Mouse (Mus musculus) lung, postnatal 36 days (tissue): ENCODE measurements around the gene Lsm2.
A peak's percentile ranks its signal among the peaks of the same experiment; 100 is the strongest.
"Not testable (repeated sequence)": the region's sequence is repeated elsewhere in the genome, so short reads cannot be mapped to it uniquely, and the experiment has no call there.

Experiments used
- DNase-seq: peaks from one replicate; pipeline ENCODE4 v3.0.0; 2022; ENCODE audit warnings: mixed read lengths

Gene Lsm2

DNA sequence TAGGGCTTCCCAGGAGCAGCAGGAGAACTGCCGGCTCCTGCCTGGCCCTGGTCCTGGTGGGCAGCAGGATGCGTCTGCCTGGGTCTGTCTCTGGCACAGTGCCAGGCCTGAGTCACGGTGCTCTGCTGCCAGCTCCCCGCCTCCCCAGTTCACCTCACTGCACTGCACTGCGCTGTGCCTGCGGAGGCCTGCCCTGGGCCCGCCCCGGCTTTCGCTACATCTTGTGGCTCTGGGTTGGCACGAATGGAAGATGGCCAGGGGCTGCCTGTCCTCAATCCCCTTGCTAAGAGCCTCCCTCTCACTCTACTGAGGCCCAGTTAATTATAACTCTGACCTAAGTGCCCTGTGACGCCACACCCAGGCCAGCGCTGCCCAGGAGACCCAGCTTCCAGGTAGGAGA lies 34.7 kb downstream of the Lsm2 start, which contains the start of gene Vwa7:
Gene Vwa7 (plus strand): TSS at position 204 of the 400 bp plus-strand sequence.
- no peak for DNase-seq

DNA sequence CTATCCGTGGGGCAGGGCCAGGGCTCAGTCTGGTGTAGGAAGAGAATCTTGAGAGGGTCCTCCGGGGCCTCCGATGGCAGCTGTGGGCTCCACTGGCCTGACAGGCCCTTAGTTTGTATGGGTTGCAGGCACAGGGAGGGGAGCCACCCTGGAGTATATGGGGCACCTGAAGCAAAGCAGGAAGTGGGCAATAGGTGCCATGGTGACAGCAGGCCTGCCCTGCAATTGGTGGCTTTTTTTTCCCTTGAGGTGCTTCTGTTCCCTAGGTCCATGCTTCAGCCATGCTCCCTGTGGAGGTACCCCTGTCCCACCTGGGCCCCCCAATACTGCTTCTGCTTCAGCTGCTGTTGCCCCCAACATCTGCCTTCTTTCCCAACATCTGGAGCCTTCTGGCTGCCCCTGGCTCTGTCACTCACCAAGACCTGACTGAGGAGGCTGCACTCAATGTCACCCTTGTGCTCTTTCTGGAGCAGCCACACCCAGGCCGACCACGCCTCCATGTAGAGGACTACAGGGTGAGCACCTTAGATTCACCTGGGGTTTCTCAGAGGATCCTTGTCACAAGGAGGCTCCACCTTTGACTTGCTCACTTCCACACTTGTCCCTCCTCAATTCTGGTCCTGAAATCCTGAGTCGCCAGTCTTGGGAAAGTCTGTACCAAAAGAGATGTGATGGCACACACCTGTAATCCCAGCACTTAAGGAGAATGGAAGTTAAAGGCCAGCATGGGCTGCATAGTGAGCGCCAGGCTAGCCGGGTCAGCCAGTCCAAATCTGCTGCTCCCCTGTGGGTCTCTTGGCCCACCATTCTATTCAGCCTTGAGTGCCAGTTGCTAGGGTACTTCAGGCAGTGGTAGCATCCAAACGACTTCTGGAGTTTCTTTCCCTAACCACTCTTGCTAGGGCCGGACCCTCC lies 35.4 kb downstream of the Lsm2 start:
- no peak for DNase-seq

DNA sequence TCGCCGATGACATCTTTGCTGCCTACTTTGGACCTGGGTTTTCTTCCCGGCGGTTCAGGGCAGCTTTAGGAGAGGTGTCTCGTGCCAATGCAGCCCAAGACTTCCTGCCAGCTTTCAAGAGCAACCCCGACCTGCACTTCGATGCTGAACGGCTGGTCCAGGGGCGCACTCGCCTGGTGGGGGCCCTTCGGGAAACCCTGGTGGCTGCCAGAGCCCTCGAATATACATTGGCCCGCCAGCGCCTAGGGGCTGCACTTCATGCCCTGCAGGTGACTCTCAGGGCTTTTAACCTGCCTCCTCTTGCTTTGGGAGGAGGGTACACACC lies 36.0 kb downstream of the Lsm2 start:
- no peak for DNase-seq

DNA sequence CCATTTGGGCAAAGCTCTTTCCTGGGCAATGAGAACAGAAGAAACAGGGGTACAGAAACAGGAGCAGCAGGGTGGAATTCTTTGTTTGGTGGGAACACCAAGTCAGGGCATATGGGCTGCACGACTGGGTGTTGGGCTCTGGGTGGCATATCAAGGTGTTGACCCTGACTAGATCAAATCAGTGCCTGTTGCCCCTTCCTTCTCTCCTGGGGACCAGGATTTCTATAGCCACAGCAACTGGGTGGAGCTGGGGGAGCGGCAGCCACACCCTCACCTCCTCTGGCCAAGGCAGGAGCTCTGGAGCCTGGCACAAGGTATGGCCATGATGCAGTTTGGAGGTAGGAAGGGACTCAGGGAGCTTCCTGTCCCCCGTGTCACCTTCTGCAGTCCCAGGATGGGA lies 36.5 kb downstream of the Lsm2 start:
- DNase-seq = no peak

DNA sequence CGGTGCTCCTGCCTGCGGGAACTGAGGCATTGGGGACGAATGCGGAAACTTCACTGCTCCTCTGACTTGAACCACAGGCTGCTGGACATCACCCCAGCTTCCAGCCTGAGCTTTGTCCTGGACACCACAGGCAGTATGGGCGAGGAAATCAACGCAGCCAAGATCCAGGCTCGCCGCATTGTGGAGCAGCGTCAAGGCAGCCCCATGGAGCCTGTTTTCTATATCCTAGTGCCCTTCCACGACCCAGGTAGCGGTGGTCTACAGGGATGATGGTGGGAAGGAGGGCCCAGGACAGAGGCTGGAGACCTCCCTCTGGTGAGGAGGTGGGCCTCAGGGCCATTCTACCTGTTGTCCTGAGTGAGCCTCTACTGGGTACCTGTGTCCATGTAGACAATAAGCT lies 38.2 kb downstream of the Lsm2 start:
- DNase-seq = no peak

DNA sequence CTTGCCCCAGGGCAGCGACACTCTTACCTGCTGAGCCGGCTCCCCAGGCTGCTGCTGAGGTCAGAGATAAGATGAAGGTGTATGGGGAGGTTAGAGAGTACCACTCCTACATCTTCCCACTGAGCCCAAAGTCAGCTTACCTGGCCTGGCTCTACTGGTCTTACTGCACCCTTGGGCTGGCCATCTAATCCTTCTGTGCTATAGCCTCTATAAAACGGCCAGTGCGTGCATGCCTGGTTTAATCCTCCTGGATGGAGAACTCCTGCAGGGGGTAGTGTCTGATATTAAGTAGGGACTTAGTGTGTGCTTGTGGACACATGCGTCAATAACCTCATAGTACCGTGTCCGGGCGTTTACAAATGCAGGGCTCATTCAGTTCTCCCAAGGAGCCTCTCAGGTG lies 38.9 kb downstream of the Lsm2 start:
- no peak for DNase-seq

DNA sequence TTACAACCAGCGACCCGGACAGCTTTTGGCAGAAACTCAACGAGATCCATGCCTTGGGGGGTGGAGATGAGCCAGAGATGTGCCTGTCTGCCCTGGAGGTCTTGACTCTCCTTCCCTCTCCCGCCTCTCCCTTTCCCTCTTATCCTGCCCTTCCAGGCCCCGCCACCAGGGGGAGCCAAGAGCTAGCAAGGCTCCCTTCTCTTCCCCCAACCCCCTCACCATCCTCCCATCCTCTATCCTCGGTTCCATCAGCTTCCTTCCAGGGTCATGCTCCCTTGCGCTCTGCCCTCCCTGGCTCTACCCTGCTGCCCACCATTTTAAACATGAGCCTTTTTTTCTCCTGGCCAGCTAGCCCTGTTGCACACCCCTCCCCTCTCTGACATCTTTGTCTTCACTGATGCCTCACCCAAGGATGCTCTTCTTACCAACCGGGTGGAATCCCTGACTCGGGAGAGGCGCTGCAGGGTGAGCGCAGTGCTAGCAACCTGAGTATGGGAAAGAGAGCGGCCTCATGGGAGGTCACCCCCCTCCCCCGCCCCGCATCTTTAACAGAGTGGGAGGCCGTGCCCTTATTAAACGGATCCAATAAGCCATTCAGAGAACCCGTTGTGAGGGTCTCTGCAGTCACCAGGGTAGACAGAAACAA lies 39.6 kb downstream of the Lsm2 start:
- peak; percentile 94 for DNase-seq

DNA sequence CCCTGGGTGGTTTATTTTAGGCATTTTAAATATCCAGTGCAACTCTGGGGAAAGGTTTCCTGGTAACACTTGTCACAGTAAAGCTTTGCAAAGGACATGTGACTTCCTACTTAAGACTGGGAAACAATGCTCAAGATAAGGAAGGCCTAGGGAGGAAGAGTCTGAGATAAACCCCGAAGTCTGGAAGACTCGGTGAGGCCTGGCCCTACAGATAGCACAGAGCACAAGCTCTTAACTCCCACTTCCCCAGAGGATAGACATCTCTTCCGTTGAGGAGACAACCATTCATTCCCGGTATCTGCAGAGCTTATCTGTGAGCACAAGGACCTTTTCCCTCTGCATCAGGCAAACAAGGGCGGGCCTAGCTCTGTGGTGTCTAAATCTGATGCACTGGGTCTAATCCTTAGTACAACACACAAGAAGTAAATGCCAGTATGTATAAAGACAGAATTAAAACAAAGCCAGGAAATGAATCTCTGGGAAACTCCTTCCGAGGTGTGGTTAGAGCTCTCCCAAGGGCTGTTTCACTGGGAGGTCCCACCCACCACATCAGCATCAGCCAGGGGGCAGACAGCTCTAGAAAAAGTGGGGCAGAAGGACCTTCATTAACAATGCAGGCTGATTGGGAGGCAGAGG lies 40.3 kb downstream of the Lsm2 start:
- DNase-seq = peak; percentile 79

DNA sequence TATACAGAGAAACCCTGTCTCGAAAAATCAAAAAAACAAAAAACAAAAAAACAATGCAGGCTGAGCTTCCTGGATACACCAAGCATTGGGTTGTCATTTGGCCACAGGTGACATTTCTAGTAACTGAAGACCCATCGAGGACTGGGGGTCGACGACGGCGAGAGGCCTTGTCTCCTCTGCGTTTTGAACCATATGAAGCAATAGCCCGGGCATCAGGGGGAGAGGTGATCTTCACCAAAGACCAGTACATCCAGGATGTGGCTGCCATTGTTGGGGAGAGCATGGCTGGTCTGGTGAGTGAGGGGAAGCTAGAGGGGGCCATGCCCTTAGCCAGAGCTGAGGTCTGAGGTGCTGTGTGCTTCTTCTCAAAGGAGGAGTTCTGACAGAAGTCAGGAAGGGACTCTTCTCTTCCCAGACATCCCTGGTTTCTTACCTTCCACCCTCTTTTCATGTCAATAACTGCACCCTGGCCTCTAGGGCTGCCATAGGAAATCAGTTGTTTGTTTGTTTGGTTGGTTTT lies 40.9 kb downstream of the Lsm2 start:
- DNase-seq = no peak

DNA sequence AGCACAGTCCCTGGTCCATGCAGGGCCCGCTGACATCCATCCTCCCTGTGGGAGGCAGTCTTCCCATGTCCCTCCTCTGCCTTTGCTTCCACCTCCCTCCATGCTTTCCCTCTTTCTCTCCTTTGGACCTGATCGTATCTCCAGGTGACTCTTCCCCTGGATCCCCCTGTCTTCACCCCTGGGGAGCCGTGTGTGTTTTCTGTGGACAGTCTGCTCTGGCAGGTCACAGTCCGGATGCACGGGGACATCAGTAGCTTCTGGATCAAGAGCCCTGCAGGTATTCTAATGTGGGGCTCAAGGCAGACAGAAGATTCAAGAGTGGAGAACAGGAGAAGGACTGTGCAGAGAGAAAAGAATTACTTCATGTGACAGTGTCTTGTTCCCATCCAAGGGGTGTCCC lies 41.6 kb downstream of the Lsm2 start:
- no peak for DNase-seq

DNA sequence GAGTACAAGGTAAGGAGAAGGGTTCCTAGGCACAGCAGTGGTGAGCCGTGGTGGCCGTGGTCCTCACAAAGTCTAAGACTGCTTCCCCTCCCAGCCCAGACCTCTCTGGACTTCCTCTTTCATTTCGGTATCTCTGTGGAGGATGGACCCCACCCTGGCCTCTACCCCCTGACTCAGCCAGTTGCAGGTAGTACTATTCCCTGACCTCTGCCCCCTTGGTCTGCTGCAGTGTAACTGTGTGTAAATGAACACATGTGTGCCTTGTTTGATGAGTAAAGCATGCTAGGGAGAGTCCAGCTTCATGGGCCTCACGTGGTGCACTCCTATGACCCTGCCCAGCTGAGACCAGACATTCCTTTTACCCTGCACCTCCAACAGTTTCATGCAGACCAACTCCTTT lies 42.1 kb downstream of the Lsm2 start:
- DNase-seq = no peak

DNA sequence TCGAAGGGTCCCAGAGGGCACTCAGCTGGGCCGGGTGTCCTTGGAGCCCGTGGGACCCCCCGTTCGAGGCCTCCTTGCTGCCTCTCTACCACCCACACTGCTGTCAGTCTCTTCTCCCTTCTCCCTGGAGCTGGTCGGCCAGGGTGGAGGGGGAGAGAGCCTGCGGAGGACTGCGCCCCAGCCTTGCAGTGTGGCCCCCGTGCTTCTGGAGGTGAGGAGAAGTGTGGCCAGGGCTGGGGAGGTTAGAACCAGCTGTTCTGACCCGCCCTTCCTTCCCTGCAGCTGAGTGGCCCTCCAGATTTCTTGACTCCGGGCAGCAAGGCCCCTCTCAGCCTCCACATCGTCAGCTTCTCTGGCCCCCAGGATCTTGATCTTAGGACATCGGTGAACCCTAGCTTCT lies 42.6 kb downstream of the Lsm2 start:
- DNase-seq = no peak

DNA sequence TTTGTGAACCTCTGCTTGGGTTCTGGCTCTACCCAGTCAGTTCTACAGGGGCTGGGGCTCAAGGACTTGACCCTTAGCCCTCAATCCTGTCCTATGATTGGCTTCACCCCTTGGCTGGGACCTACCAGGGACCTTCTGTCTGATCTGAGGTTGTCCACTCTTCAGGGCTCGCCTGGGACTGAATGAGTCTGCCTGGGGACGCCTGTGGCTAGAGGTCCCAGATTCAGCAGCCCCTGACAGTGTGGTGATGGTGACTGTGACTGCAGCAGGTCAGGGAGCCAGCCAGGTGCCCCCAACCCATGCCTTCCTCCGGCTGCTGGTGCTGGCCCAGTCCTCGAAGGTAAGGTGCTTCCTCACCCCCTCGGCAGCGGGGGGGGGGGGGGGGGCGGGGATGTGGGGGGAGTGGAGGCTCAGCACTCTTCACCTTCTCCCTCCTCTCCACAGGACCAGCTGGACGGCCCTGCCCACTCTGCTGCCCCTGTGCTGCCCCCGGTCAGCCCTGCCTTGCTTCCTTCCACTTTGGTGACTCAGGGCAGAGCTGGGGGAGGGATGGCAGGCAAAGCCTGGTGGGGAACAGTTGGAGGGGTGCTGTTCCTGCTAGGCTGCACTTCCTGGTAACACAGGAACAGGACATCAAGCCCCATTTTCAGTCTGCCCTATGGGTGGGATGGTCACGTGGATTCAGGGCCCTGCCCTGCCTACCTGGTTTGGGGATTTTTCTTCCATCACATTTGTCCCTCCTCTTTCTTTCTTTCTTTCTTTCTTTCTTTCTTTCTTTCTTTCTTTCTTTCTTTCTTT lies 43.2 kb downstream of the Lsm2 start:
- DNase-seq = no peak

DNA sequence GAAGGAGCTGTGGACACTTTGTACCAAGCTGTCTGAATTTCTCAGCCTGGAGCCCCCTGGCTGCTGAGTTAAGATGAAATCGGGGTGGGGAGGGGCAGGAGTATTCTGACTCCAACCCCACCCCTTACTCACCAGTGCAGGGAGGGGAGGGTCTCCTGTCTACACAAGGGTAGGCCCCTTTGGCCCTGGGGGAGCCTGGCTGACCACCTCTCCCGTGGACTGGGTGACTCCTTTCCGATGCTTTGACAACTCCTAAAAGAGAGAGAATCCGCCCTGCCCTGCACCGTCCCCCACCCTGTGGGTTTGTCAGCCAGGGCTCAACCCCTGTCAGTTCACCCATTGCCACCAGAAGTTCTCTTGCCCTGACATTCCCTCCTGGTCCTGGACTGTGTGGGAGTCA lies 44.5 kb downstream of the Lsm2 start:
- no peak for DNase-seq

DNA sequence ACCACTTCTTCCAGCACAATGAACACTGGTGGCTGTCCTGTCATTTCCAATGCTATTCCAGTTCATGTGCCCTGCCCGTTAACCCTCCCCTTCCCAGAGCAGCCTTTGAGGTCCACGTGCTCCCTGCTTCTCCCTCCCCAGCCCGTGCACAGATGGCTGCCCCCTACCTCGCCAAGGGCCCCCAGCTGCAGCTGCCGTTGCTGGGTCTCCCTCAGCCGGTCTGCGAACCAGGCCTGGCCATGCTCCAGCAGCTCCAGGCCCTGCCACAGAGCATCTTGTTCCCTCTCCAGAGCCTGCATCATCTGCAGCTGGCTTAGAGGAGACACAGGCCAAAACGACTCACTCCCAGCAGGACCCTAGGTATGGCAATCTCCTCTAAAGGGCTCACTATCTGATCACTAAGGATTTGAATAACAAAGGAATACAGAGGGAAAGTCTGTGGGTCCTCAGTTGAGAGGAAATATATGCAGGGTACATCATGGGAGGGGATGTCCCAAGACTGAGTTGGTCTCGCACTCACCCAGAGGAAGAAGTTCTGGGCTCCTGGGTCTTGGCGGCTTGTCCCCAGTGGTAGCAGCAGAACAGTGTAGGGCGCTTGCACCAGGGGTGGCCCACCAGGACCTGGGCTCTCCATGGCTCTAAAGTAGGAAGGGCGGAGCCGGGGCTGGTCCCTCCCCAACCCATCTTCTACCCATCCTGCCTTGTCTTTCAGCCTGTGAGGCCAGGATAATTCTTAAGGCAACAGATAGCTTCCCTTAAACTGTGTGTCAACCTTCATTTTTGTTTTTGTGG lies 45.8 kb downstream of the Lsm2 start, which contains the start of gene Sapcd1:
Gene Sapcd1 (minus strand): TSS at position 740 of the 792 bp plus-strand sequence.
- DNase-seq = no peak

DNA sequence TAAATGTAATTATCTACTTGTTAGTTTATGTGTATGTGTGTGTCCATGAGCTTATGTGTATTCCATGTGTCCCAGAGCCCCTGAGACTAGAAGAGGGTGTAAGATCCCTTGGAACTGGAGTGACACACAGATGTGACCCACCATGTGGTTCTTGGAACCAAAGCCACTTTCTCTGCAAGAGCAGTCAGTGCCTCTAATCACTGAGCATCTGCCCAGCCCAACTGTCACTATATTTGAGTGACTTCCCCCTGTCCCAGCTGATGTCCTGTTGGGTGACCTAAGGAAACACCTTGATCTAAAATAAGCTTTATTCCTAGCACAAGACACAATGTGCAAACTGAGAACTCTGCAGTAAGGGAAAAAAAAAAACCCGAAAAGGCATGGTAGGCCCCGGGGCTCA lies 46.7 kb downstream of the Lsm2 start:
- DNase-seq = no peak

DNA sequence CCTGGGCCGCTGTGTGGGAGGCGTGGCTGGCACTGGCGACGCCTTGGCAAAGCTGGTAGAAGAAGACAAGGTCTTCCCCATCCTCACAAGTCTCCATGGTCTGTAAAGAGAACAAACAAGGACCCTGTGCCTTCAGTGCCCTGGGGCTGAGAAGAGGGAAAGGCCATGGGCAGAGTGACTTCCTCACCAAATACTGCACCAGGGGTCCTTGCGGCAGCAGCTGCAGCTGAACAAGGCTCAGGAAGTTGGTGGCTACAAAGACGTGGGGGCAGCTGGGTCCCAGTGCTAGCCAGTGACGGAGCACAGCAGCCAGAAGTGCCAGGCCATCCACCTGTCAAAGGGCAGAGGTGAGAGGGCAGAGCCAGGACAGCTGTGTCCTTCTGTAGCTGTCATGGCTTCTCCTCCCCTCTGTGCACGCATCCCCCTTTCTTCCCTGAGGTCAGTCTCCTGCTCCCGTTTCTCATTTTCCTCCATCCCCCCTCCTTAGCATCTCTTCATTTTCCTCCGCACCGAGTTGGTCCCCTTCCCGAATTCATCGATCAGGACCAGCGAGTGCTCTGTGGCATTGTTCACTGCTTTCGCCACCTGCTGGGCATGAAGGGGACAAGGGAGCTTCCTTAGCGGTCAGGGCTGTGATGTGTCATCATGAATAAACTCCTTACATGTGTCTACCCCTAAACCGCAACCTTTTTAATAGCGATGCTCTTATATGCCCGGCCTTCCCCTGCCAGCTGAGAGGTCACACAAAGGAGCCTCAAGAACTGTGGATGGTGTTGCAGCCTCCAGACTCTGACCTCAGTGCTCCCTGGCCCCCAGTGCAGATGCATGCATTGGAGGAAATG lies 48.2 kb downstream of the Lsm2 start:
- peak; percentile 49 for DNase-seq

DNA sequence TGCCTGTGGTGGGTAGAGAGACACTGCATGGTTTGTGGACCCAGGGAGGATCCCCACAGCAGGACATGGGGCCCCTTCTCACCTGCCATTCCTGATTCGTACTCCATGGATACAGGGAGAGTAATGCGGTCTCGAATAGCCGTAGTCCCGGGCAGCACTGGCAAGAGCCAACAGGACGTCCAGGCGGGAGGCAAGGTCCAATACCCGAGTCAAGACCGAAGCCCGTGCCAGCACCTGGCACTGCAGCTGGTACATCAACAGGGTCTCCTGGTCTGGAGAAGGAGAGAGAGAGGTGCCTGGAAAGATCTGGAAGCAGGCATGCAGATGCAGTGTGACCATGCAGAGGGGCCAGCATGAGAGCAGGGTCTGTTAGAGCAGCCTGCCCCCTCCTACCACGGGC lies 49.6 kb downstream of the Lsm2 start:
- DNase-seq = no peak

DNA sequence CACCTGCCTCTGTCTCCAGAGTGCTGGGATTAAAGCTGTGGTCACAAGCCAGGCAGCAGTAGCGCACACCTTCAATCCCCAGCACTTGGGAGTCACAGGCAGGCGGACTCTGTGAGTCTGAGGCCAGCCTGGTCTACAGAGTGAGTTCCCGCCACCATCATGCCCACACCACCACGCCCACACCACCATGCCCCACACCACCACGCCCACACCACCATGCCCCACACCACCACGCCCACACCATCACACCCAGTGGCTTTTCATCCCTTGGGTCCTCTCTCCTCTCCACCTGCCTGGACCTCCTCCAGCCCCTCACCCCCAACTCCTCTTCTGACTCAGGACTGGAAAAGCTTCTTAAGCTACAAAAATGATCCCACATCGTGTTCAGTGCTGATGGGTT lies 50.2 kb downstream of the Lsm2 start:
- no peak for DNase-seq

DNA sequence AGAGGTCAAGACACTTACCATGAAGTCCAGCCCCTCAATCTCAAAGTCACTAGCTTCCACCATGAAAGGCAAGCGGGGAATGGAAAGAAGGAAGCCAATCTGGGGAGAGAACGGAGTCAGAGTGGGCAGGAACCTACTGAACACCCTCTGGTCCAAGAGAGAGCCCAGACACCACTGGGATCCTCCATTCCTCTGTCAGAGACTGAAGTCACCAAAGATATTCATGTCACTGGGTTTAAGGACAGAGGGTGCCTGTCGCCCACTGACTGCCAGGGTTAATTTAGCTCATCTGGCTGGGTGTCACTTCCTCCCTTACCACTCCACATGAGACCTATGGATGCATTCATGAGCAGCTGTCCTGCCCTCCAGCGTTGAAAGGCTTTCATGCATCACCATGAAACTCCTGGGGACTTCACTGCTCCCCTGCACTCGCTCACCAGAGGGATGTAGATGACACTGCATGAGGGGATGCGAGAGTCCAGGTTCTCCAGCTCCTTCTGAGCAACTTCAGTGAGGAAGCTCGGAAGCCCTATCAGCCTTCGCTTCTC lies 50.7 kb downstream of the Lsm2 start:
- no peak for DNase-seq

DNA sequence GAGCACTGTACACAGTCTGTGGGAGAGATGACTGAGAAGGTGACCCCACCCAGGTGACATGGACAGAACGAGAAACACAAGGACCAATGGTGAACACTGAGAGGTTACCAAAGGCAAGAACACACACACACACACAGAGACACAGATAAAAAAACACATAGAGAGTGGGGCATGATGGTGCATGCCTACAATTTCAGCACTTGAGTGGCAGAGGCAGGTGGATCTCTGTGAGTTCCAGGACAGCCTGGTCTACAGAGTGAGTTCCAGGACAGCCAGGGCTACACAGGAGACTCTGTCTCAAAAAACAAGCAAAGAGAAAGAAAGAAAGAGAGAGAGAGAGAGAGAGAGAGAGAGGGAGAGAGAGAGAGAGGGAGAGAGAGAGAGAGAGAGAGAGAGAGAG lies 52.0 kb downstream of the Lsm2 start:
- not testable (repeated sequence) for DNase-seq
